Mouse (Mus musculus) CH12.LX (cell line): Measurements from ENCODE around the gene Gpbar1.

Source experiments
- BHLHE40 ChIP-seq: IDR thresholded peaks from 2 replicates; pipeline ENCODE4 v1.6.1; 2011; ENCODE audit warnings: mild to moderate bottlenecking, low read depth, low read length, improper control_type of control experiment
- CTCF ChIP-seq, 2 experiments: IDR thresholded peaks in 1 of 2; conservative IDR thresholded peaks in 1 of 2; 2 replicates each; pipeline ENCODE4 v1.5.1; 2011 to 2012; ENCODE audit warnings: low read depth in 2 of 2, low read length in 2 of 2, improper control_type of control experiment in 1 of 2, inconsistent platforms in 1 of 2, mild to moderate bottlenecking in 1 of 2, moderate library complexity in 1 of 2
- E2F4 ChIP-seq: IDR thresholded peaks from 2 replicates; pipeline ENCODE4 v1.6.1; 2011; ENCODE audit warnings: low read depth, low read length, improper control_type of control experiment; ENCODE audit not compliant: insufficient replicate concordance
- ETS1 ChIP-seq: conservative IDR thresholded peaks from 2 replicates; pipeline ENCODE4 v1.6.1; 2012; ENCODE audit warnings: low read depth, mild to moderate bottlenecking, inconsistent platforms, low read length, improper control_type of control experiment, moderate library complexity
- KAT2A ChIP-seq: IDR thresholded peaks from 2 replicates; pipeline ENCODE4 v1.6.1; 2012; ENCODE audit warnings: low read length, improper control_type of control experiment, inconsistent platforms; ENCODE audit not compliant: insufficient replicate concordance
- MAFK ChIP-seq: IDR thresholded peaks from 2 replicates; pipeline ENCODE4 v1.6.1; 2011; ENCODE audit warnings: low read length, improper control_type of control experiment; ENCODE audit not compliant: insufficient replicate concordance
- MEF2A ChIP-seq: IDR thresholded peaks from 2 replicates; pipeline ENCODE4 v1.6.1; 2014; ENCODE audit warnings: low read depth, mild to moderate bottlenecking, inconsistent platforms, low read length, improper control_type of control experiment, borderline replicate concordance
- POLR2A ChIP-seq: IDR thresholded peaks from 2 replicates; pipeline ENCODE4 v1.6.1; 2011; ENCODE audit warnings: low read depth, mild to moderate bottlenecking, improper control_type of control experiment, low read length
- TCF12 ChIP-seq: IDR thresholded peaks from 2 replicates; pipeline ENCODE4 v1.6.1; 2014; ENCODE audit warnings: low read depth, mild to moderate bottlenecking, inconsistent platforms, low read length, improper control_type of control experiment
- ZNF384 ChIP-seq: IDR thresholded peaks from 2 replicates; pipeline ENCODE4 v1.6.1; 2012; ENCODE audit warnings: low read depth, low read length, improper control_type of control experiment, inconsistent platforms

DNA sequence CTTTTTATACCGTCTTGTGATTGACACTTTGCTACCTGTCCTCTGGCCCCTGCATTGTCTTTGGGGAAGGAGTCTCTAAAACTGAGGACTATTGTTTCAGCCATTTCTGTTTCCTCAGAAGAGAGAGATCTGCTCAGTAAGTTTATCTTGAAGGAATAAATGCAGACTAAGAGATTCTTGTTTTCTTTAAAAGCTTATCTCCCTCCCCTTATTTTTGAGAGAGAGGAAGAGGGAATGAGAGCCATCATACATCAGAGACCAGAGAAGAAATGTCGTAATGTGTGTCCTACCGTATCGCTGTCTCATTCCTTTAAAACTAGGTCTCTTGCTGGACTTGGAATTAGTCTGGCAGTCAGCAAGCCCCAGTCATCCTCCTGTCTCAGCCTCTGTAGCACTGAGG lies 37.5 kb upstream of the Gpbar1 start:
- TF ChIP-seq POLR2A (no peak), MEF2A (no peak), BHLHE40 (no peak), CTCF (conservative IDR thresholded peaks at IDR 0.05 in 1 of 2, IDR thresholded peaks at IDR 0.05 in 1 of 2; ENCODE audit: low read depth in 2 of 2, low read length in 2 of 2) (no peak), ETS1 (no peak), E2F4 (no peak), KAT2A (no peak), TCF12 (no peak), MAFK (no peak), ZNF384 (no peak)
